Mouse (Mus musculus): ENCODE measurements around the gene Zc3hav1.
"Not testable (repeated sequence)": the region's sequence is repeated elsewhere in the genome, so short reads cannot be mapped to it uniquely, and the experiment has no call there.

The Zc3hav1 gene

DNA sequence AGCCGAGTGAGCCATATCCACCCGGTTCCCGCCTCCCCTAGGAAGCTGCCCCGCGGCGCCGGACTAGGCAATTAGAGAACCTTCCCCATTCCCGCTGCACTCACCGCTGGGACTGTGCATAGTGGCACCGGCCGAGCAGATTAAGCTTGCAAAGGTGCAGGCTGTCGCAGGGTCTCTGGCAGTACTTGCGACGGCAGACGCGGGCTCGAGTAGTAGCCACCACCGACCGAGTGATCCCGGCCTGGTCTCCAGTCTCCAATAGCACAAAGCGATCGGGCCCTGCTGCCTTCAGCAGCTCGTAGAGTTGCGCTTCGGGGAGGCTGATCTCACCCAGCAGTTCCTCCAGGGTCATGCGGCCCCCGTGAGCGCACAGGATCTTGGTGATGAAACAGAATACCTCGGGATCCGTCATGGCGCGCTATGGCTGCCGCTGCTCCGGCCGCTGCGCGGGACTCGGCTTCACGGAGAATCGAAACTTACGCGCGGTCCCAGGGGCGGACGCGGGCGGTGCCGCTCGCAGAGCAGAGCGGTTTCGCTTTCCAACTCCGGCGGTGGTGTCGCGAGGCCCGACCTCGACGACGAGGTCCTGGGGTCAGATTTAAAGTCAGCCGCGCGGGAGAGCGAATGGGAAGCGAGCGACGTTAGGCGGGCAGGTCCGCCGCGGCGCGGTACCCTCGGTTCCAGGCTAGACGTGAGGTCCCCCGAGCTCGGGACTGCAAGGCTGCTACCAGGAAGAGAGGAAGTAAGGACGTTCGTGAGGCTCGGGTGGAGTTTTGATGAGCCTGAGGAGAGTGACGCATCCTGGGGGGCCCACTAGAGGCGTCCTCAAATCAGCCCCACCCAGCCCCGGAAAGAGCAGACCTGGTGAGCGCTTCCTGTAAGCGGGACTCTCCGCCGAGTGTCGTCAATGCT lies at the start of gene Zc3hav1:
Zc3hav1 (minus strand) TSS at position 793 of the 912 bp plus-strand sequence.
- peak; percentile 50 for DNase-seq (ENCODE audit: low spot score)

DNA sequence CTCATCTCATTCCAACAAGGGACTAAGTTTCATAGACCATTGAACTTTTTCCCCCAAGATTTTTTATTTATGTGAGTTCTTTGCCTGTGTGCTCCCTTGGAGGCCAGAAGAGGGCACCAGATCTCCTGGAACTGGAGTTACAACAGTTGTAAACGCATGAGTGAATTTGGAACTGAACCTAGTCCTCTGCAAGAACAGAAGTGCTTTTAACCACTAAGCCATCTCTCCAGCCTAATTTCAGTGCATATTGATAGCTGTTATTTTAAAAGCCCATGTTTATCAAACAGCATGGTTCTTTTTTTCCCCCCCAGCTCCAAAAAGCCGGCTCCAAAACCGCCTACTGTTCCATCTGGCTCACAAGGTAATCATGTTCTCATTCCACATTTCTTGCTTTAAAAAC lies 35.3 kb upstream of the Zc3hav1 start:
- peak; percentile 59 for DNase-seq (ENCODE audit: low spot score)

DNA sequence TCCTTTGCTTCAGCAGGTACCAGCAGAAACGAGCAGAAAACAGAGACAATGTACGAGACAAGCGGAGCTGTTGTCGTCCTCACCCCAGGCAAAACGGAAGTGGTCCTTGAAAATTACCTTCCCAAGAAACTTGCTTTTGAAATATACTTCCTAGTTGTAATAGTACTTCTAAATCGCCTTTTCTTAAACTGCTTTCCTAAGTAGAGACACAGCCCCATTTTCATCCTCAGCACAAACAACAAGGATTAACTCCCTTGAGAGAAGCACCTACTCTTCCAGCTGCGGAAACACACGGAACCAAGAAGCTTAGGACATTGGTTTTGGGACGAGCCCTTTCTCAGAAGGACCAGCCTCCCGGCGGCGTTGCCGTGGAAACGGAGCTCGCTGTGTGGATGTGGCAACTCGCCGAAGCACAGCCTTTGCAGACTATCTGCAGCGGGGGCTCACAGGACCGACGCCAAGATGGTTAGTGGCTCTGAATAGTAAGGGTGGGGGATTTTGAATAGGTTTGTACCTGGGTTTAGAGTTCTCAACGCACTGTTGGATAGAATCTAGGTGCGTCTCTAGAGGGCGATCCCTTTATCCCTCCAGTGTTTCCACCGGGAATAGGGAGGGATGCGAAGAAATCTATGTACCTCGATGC lies 26.8 kb upstream of the Zc3hav1 start, which contains the start of gene Ttc26:
Ttc26 (plus strand) TSS at position 341 of the 643 bp plus-strand sequence.
- peak; percentile 87 for DNase-seq (ENCODE audit: low spot score)

DNA sequence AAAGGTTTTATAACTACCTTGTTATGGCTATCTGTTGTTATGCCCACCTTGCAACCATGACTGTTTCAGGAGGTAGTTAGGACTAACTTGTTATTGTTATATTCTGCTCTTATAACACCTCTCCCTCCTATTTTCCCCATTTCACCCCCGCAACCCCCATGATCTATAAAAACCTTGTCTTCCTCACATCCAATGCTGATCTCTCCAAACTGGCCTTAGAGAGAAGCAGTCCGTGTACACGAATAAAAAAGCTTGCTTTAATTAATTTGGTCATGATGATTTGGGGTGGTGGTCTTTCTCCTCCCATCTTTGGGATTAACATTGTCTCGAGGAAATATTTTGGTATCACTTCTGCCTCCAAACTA lies 26.3 kb upstream of the Zc3hav1 start:
- DNase-seq (ENCODE audit: low spot score) = no peak

DNA sequence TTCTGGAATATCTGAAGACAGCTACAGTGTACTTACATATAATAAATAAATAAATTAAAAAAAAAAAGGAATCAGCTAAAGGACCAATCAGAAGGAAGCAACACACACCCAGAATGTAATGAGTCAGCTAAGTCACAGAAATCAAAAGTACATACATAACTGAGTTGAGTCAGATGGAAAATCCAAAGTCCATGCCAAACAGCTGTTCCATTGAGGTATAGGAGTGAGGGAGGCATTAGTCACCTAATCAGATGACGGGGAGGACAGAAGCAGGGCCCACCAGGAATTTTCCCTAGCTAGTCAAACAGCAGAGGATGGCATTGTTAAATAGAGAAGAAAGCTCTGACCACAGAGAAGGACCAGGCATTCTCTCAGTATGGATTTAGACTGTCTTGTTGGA lies 19.9 kb upstream of the Zc3hav1 start:
- DNase-seq (ENCODE audit: low spot score) = no peak

DNA sequence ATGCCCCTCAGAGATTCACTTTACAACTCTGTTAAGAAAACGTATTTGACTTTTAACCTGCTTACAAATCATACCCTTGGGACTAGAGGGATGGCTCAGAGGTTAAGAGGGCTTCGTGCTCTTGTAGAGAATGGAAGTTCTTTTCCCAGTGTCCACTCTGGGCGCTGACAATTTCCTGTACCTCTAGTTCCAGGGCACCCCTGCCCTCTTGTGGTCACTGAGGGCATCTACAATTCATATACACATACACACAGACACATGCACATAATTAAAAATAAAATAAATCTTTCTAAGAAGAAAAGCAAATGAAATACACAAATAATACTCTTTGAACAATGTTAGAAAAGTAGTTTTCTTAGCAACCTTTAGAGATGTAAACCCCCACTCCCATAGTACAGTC lies 15.5 kb upstream of the Zc3hav1 start:
- DNase-seq (ENCODE audit: low spot score) = no peak

DNA sequence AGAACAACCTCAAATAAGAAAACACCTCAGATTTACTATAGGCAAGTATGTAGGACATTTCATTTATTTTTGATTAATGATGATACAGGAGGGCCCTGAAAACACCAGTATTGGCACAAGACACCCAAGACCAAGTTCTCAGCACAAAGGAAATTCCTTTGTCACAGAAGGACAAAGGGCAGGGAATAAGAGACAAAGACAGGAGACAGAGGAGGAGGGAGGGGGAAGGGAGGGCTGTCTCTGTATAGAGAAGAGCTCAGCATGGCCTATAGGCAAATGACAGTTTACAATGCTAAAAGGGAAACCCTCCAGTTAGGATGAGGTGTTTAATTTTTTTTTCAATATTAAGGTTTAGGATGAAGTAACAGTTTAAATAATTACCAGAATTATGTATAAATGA lies 9.7 kb upstream of the Zc3hav1 start:
- DNase-seq (ENCODE audit: low spot score) = no peak

DNA sequence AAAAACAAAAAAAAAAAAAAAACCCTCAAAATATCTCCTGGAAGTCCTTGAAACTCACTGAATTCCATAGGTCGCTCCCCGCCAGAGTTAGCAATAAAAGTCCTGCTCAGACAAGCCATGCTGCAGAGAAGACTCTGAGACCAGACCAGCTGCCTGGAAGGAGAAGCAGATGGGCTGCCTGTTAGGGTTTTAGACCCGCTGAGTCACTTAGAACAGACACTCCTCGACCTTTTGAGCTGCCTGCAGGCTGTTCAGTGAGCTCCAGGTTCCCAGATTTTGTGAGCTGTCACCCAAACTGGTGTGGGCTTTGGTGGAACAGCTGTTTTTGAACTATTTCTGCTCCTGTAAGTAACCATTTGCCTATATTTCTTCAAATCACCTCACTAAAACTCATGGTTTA lies 9.0 kb upstream of the Zc3hav1 start:
- no peak for DNase-seq (ENCODE audit: low spot score)

DNA sequence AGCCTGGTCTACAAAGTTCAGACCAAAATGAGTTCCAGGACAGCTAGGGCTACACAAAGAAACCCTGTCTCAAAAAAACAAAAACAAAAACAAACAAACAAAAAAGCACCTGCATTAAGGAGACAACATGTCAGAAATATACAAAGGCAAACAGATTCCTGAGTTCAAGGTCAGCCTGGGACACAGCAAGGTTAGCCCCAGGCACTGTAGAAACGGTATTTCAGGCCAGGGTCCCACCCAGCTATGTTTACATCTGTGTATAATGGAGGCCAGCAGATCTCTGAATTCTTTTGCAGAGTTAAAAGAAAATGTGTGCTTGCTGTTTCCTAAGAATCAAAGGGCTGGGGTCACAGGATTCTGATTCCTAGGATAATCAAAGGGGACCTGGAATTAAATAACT lies 7.5 kb upstream of the Zc3hav1 start:
- DNase-seq (ENCODE audit: low spot score) = no peak

DNA sequence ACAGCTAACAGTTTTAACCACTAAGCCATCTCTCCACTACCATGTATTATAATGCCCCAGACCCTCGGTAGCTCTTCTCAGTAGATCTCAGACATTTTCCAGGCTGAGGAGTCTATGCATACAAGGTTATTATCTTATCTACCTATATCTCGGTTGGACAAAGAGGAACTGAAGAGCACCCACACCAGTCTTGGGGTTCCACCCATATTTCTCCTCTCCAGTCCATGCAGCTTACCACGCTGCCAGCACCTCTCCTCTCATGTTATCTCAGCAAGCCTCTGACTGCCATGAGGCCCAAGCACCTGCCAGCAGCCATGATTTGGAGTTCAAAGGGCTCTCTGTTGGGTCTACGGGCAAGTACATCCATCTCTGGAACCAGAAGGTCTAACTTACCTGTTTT lies 6.7 kb upstream of the Zc3hav1 start:
- DNase-seq (ENCODE audit: low spot score) = no peak

DNA sequence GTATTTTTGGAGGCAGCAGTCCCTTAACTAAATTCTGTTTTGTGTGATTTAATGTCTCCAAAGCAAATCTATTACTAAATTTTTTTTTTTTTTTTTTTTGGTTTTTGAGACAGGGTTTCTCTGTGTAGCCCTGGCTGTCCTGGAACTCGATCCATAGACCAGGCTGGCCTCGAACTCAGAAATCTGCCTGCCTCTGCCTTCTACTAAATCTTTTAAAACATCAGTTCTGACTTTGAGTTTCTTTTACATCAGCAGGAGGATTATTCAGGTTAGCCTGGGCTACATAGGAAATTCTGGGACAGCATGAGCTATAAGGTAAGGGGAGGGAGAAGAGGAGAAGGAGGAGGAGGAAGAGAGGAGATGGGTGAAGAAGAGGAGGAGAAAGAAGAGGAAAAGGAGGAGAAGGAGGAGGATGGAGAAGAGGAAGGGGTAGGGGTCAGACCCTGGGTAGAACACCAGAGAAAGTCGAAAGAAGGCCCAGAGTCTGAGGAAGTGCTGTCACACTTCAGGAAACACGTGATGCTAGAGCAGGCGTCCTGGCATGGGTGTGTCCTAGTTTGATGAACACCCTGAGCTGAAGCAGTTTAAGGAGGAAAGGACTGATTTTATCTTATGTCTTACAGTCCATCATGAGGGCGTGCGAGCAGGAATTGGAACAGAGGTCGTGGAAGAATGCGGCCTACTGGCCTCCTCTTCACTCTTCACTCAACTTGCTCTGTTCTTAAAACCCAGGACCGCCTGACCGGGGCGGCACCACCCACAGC lies 5.5 kb upstream of the Zc3hav1 start:
- no peak for DNase-seq (ENCODE audit: low spot score)

DNA sequence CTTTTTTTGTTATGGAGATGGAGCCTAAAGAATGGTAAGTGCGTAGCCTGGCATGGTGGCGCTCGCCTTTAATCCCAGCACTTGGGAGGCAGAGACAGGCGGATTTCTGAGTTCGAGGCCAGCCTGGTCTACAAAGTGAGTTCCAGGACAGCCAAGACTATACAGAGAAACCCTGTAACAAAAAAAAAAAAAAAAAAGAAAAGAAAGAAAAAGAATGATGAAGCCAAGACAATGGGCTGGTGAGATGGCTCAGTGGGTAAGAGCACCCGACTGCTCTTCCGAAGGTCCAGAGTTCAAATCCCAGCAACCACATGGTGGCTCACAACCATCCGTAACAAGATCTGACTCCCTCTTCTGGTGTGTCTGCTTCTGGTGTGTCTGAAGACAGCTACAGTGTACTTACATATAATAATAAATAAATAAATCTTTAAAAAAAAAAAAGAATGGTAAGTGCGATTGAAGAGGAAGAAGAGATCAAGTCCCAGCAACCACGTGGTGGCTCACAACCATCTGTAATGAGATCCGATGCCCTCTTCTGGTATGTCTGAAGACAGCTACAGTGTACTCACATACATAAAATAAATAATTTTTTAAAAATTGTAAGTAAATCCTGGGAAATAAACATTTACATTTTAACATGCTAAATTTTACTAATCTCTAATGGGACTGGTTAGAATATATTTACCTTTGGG lies 4.8 kb upstream of the Zc3hav1 start:
- not testable (repeated sequence) for DNase-seq (ENCODE audit: low spot score)

DNA sequence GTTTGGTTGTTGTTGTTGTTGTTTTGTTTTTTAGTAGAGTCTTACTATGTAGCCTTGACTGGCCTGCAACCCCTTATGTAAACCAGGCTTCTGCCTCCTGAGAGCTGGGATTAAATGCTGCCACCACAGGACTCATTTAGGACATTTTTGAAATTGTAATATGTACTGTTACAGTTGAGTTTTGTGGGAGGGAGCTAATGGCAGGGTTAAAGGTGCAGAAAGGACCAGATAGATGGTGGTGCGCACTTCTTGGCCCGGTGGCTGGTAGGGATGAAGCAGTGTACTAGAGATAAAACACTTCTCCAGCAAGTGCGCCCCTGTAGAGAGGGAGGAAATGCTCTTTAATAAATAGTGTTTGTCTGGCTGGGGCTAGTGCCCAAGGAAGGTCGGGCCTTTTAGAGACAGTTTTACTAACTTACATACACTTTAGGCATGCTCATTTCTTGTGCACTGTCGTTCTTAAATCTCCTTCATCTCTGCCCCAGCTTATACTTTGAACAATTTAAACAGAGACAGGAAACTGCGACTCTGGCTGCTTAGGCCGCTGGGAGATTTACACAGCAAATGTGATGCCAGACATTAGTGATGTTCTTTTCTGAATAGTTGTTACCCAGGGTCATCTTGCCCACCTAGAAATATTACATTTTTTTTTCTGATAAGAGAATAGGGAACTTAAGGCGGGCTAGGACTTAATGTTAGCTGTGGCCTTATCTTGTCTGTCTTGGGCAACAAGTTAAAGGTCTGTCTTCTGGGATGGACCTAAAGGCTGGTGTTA lies 4.0 kb upstream of the Zc3hav1 start:
- DNase-seq (ENCODE audit: low spot score) = no peak

DNA sequence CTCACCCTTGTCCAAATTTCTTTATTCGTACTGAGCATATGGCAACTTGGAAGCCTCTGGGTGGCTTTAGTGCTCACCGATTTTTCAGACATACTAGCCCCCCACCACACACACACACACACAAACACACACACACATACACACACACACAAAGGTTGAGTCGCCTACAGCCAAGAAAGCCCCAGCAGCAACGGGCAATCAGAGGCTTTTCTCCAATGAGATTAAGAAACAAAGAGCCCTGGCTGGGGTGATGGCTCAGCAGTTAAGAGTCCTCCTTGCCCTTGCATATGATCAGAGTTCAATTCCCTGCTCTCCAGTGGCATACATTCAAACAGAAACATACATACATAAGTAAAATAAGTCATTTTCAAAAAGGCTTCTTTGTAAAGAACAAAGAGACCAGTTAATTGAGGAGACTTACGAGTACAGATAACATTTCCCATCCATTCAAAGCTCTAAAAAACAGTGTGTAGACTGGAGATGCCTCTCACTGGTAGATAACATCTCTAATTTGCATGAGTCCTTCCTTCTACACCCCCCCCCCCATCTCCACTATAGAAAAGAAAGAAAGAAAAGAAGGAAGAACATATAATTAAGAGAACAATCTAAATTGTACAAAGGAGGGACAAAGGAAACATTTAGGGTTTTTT lies 3.3 kb upstream of the Zc3hav1 start:
- DNase-seq (ENCODE audit: low spot score) = no peak

DNA sequence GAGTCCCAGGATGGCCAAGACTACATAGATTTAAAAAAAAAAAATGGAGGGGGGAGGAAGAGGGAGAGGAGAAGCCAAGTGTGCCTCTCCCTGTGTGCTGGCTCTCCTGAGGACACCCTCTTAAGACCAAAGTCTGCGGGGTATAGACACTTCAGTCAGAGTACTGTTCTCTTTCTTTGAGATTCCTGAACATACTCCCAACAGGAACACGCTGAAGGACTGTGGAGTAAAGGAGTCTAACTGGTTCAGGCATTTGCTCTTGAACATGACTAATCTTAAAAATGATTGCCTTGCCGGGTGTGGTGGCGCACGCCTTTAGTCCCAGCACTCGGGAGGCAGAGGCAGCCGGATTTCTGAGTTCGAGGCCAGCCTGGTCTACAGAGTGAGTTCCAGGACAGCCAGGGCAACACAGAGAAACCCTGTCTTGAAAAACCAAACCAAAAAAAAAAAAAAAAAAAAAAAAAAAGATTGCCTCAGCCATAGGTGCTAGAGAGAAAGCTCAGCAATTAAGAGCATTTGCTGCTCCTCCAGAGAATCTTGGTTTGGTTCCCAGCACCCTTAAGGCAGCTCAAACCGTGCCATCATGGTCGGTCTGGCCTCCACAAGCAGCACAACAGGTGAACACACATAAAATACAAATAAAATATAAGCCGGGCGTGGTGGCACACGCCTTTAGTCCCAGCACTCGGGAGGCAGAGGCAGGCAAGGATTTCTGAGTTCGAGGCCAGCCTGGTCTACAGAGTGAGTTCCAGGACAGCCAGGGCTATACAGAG lies 2.4 kb upstream of the Zc3hav1 start:
- not testable (repeated sequence) for DNase-seq (ENCODE audit: low spot score)

DNA sequence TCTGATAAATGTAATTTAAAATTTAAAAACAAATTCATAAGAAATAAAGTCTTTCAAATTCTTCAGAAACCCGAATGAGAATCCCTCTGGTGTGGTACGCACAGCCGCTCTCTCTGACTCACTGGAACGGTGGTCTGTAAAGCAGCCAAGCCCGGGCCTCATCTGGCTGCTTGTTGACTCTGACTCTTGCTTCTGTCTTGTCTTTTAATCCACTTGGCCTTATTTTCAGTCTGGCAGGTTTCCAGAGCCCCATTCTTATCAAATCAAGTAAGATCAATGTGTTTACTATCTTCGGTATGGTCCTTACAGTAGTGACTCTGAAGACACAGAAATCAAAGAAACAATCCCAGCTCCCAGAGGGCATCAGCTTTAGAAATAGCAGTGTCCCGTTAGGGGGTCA lies 1.5 kb upstream of the Zc3hav1 start:
- DNase-seq (ENCODE audit: low spot score) = no peak

DNA sequence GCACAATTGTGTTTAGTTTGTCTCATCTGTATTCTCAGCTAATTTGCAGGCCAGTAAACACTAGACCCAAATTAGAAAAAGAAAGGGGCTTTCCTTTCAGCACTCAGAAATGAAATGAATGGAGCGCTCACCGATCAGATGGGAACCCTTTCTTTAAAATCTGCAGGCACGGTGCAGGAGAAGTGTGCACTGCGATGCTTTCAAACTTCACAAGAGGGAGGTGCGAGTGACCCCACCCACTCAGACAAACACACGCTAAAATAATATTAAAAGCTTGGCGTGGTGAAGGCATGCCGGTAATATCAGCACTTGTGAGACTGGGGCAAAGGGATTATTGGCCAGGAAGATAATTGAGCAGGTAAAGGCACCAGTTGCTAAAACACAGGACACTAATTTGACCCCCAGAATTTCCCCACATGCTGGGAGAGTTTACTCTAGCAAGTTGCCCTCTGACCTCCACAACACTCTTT lies 986 bp upstream of the Zc3hav1 start:
- no peak for DNase-seq (ENCODE audit: low spot score)

DNA sequence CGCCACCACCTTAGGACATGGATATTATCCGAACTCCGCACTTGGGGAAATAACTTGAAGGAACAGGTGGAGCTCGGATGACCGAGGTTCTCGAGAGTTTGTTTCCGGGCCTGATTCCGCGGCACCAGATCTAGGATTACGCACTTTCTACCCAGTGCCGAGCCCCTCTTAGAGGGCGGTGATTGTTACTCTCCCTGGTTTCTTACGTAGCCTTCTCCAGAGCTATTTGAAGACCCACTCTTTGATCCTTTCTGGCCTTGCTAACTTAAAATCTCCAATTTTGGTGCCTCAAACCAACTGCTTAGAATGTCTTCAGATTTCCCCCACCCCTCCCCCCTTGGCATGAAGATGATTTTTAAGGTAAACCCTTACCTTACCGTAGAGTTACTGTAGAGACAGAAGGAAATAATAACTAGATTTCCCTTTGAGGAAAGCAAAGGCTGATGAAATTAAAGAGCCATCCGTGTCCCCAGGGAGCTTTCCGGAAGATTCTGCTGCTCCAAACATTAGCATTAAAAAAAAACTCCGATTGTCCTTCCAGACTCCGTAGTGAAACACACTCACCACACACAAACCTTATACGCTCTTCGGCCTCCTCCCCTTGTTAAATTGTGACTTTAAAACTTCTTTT lies 435 bp upstream of the Zc3hav1 start:
- no peak for DNase-seq (ENCODE audit: low spot score)

DNA sequence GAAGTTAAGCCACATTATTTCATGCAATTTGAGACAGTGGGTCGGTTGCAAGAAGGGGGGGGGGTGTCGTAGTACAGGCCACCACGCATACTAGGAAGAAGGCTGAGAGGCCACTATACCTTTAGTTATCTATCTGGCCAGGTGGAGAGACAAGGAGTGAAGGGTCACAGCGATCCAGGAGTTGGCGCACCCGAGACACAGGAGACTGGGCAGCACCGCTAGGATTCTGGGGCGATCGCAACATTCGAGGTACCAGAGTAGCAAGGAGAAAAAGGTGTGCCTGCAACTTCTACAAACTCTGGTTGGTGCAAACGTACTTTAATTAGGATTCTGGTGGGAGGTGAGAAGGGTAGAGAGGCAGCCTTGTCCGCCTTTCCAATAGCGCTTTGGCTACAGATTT lies 1.2 kb downstream of the Zc3hav1 start:
- no peak for DNase-seq (ENCODE audit: low spot score)

Measured in layer of hippocampus, adult 11-12 months (tissue).